Mouse (Mus musculus): Measurements from ENCODE around the gene Vmn1r60.
"Not testable (repeated sequence)": the region's sequence is repeated elsewhere in the genome, so short reads cannot be mapped to it uniquely, and the experiment has no call there.

The Vmn1r60 gene

GRCm38 (mm10) chr7:5547217-5547616 is at the start of gene Vmn1r60:
TSS of gene Vmn1r60 (minus strand) at chr7:5547317.
- H3K36me3 ChIP-seq (ENCODE audit: control insufficient read depth, insufficient read depth, low read length, poor library complexity, severe bottlenecking); H3K27me3 ChIP-seq (ENCODE audit: control insufficient read depth, insufficient read depth, low read length, poor library complexity, severe bottlenecking); DNase-seq (ENCODE audit: low read depth, low spot score): not testable (repeated sequence)

GRCm38 (mm10) chr7:5540770-5541436 is 6.2 kb downstream of the Vmn1r60 start:
- H3K36me3 ChIP-seq (ENCODE audit: control insufficient read depth, insufficient read depth, low read length, poor library complexity, severe bottlenecking); DNase-seq (ENCODE audit: low read depth, low spot score); H3K27me3 ChIP-seq (ENCODE audit: control insufficient read depth, insufficient read depth, low read length, poor library complexity, severe bottlenecking): not testable (repeated sequence)

GRCm38 (mm10) chr7:5493856-5494255 is 53.3 kb downstream of the Vmn1r60 start, which contains the start of gene Vmn2r28:
TSS of gene Vmn2r28 (minus strand) at chr7:5493956.
- not testable (repeated sequence) for H3K27me3 ChIP-seq (ENCODE audit: control insufficient read depth, insufficient read depth, low read length, poor library complexity, severe bottlenecking); H3K36me3 ChIP-seq (ENCODE audit: control insufficient read depth, insufficient read depth, low read length, poor library complexity, severe bottlenecking); DNase-seq (ENCODE audit: low read depth, low spot score)
